Mouse (Mus musculus) G1E (cell line): Measurements from ENCODE around the gene Mien1. TPM values are rescaled to one million over a fixed set of nuclear protein-coding genes. Genes with fewer than 3 reads are reported as not detected.

ENCODE experiments used
- ATAC-seq: 2 replicates; pipeline ENCODE4 v1.8.0; 2016; ENCODE audit warnings: mild to moderate bottlenecking; ENCODE audit not compliant: insufficient number of reproducible peaks, poor library complexity, low FRiP score, severe bottlenecking; ENCODE audit errors: extremely low read depth
- DNase-seq: peaks from one replicate; pipeline ENCODE4 v3.0.0; 2012; ENCODE audit warnings: low spot score
- H3K27me3 ChIP-seq: 2 replicates; pipeline ENCODE4 v1.6.1; 2012; ENCODE audit warnings: mild to moderate bottlenecking, low read length, inconsistent platforms; ENCODE audit not compliant: insufficient read depth
- H3K36me3 ChIP-seq: replicated peaks from 2 replicates; pipeline ENCODE3; 2012; ENCODE audit warnings: mild to moderate bottlenecking, inconsistent platforms
- H3K4me1 ChIP-seq: 2 replicates; pipeline ENCODE4 v1.6.1; 2012; ENCODE audit warnings: low read depth, low read length, inconsistent platforms, mixed read lengths; ENCODE audit not compliant: insufficient read depth
- H3K4me3 ChIP-seq: 2 replicates; pipeline ENCODE4 v1.5.1; 2012; ENCODE audit warnings: low read depth, mild to moderate bottlenecking, inconsistent platforms, low read length, moderate library complexity, mixed read lengths
- H3K9me3 ChIP-seq: replicated peaks from 2 replicates; pipeline ENCODE4 v1.6.1; 2012; ENCODE audit warnings: inconsistent platforms
- CTCF ChIP-seq: IDR thresholded peaks from 2 replicates; pipeline ENCODE4 v1.5.1; 2012; ENCODE audit warnings: low read depth, low read length, inconsistent platforms, mixed read lengths
- GATA1 ChIP-seq: IDR thresholded peaks from 2 replicates; pipeline ENCODE4 v1.6.1; 2012; ENCODE audit warnings: borderline replicate concordance, low read length, inconsistent platforms, mixed read lengths
- GATA2 ChIP-seq: IDR thresholded peaks from 2 replicates; pipeline ENCODE4 v1.6.1; 2012; ENCODE audit warnings: low read depth, low read length, inconsistent platforms, borderline replicate concordance
- POLR2AphosphoS5 ChIP-seq: IDR thresholded peaks from 2 replicates; pipeline ENCODE4 v1.6.1; 2012; ENCODE audit warnings: low read depth, low read length, inconsistent platforms; ENCODE audit not compliant: insufficient replicate concordance
- TAL1 ChIP-seq: conservative IDR thresholded peaks from 2 replicates; pipeline ENCODE4 v1.6.1; 2012; ENCODE audit warnings: low read depth, low read length, inconsistent platforms, mixed read lengths
- polyA plus RNA-seq: library from polyadenylated mRNA; stranded (reverse); fragments of >175 nt; gene quantifications from 2 replicates; pipeline ENCODE4 v1.2.3, GENCODE M21; 2012
- total RNA-seq, 2 experiments: library from RNA; stranded (forward) in 1 of 2; stranded (reverse) in 1 of 2; fragments of 200-1000 nt in 1 of 2; fragments of >200 nt in 1 of 2; fragmentation: Nextera tagmentation in 1 of 2; gene quantifications; 2 replicates each; pipeline ENCODE4 v1.2.3; 2014 to 2017

Mien1 gene
- total and polyA plus RNA-seq, 3 experiments, result 27.2 to 63.9 (median 45.5) TPM

DNA sequence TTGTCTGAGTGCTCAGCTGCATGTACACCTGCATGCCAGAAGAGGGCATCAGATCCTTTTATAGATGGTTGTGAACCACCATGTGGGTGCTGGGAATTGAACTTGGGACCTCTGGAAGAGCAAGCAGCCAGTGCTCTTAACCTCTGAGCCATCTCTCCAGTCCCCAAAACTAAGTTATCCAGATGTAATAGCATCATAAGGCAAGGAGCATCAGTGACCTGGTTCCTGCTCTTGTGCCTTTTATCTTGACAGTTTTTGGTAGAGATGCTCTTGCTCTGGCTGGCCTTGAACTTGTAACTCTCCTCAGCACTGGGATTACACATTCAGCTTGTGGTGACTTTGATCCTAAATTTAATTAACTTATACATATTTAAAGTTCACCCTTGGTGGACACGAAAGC, 4.9 kb upstream of the Mien1 start:
- Histone ChIP-seq H3K36me3 (no peaks in the 10 kb centered on the region), H3K27me3 (peaks cover 38% of the 10 kb centered on the region), H3K4me3 (no peak overlapping the region), H3K4me1 (peaks cover 10% of the 10 kb centered on the region), H3K9me3 (no peaks in the 10 kb centered on the region)
- DNase-seq, result no peak
- no peak for ATAC-seq
- TF ChIP-seq GATA2 (no peak), POLR2AphosphoS5 (no peak), TAL1 (no peak), GATA1 (no peak), CTCF (no peak)

DNA sequence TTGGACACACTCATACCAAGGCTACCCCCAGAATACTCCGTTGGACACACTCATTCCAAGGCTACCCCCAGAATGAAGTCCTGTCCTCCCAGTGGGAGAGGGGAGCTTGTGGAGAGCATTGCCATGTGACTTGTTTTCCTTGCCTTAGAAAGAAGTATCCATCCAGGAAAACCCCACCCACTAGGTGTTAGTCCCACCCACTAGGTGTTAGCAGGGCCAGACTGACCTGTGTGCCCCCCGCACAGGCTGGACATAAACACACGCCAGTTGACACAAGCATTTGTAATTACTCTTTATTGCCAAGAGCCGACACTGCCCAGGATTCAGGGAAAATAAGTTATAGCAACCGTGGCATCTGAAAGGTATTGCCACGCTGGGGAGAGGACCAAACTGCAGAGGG, 1.4 kb downstream of the Mien1 start:
- no peaks in the 10 kb centered on the region for H3K9me3 ChIP-seq
- TF ChIP-seq TAL1 (no peak), POLR2AphosphoS5 (no peak), GATA2 (no peak), CTCF (no peak)
- H3K27me3 ChIP-seq, result peaks cover 21% of the 10 kb centered on the region
- ATAC-seq, result no peak
- H3K4me3 ChIP-seq, result peak overlapping the region; percentile 86; the same call in 1 of the 2 replicates
- peaks cover 18% of the 10 kb centered on the region for H3K36me3 ChIP-seq
- H3K4me1 ChIP-seq, result peaks cover 12% of the 10 kb centered on the region
- no peak for DNase-seq

DNA sequence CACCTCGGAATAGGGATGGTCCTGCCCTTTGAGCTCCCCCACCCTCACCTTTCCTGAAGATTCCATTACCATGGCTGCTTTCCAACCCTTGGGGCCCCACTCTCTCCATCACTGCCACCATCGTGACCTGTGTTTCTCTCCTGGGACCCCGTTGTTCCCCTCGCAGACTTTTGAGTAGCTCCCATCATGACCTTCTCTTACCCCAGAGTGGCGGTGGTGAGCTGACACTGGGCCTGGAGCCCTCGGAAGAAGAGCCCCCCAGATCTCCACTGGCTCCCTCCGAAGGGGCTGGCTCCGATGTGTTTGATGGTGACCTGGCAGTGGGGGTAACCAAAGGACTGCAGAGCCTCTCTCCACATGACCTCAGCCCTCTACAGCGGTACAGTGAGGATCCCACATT, 3.1 kb downstream of the Mien1 start:
- no peak for DNase-seq
- TF ChIP-seq POLR2AphosphoS5 (no peak), CTCF (no peak), GATA1 (no peak), GATA2 (no peak), TAL1 (no peak)
- Histone ChIP-seq H3K4me3 (no peak overlapping the region), H3K36me3 (peaks cover 18% of the 10 kb centered on the region), H3K4me1 (peaks cover 15% of the 10 kb centered on the region), H3K27me3 (peaks cover 37% of the 10 kb centered on the region), H3K9me3 (no peaks in the 10 kb centered on the region)
- ATAC-seq, result no peak

DNA sequence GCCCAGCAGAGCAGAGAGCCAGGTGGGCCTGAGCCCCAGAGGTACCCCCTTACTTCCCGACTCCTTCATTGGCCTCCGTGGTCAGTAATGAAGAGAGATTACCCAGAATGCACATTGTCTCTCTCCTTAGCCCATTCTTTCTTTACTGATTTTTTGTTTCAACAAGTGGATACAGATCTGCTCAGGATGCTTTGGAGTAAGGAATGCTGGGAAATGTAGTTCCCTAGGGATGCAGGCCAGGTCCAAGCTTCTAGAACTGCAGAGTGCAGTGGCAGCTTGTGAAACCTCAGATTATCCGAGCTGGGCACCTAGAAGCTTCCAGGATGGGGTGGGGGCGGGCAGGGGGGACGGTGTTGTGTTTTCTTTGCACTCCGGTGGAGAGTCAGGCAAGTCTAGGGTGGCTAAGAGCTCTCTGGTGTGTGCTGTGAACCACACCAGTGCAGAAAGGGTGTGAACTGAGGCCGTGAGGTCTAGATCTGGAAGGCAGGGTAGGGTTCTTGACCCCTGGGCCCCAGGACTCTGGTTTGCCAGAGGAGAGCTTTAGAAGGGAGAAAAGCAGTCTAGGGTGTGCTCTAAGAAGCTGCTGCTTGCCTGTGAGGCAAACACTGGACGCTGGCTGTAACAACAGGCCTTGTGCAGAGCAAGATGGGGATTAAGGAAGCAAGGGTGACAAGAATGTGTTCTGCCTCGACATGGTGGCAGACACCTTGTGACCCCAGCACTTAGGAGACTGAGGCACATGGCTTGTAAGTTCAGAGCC, 6.9 kb downstream of the Mien1 start:
- Histone ChIP-seq H3K27me3 (peaks cover 56% of the 10 kb centered on the region), H3K4me3 (no peak overlapping the region), H3K9me3 (no peaks in the 10 kb centered on the region), H3K36me3 (peaks cover 8% of the 10 kb centered on the region), H3K4me1 (0 out of 2 replicates have a peak, but pooled peaks cover 3% of the 10 kb centered on the region)
- no peak for TF ChIP-seq TAL1
- TF ChIP-seq GATA2, result no peak
- TF ChIP-seq GATA1, result no peak
- TF ChIP-seq CTCF, result no peak
- no peak for TF ChIP-seq POLR2AphosphoS5
- ATAC-seq, result no peak
- no peak for DNase-seq

DNA sequence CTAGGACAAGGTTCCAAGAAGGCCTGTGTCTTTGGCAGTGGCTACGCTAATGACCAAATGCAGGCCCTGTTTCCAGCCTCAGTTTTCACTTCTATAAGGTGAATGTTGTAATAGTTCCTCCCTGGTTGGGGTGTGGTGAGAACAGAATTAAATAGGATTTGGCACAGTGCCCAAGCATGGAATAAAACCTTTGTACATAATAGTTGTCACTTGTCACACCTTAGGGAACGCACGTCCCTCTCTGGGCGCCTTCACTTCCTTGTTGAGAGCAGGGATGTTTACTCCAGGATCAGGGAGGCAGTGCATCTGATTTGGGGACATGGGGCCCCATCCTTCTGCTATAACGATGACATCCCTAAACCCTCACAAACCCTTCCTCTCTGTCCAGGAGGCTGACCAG, 10.4 kb downstream of the Mien1 start:
- Histone ChIP-seq H3K4me3 (no peak overlapping the region), H3K27me3 (peaks cover 56% of the 10 kb centered on the region), H3K9me3 (no peaks in the 10 kb centered on the region), H3K4me1 (0 out of 2 replicates have a peak, but pooled peaks cover 3% of the 10 kb centered on the region), H3K36me3 (no peaks in the 10 kb centered on the region)
- DNase-seq (no peak), ATAC-seq (no peak)
- TF ChIP-seq GATA2, result no peak
- TF ChIP-seq CTCF, result no peak
- TF ChIP-seq TAL1, result no peak
- no peak for TF ChIP-seq POLR2AphosphoS5
- no peak for TF ChIP-seq GATA1

DNA sequence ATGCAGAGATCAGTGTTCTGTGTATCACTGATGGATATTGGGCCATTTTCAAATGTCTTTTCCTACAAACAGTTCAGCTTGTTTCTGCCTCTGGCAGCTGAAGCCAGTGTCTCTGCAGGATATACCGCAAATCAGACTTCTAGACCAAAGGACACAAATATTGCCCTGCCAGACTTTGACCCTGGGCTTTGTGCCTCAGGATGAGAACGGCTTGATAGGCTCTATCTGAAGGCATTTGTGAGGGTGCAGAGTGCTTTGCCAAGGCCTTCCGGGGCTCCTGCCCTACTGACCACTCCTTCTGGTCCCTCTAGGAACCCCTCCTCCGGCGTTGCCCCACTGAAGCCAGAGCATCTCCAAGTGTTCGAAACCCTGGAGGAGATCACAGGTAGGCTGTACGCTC, 12.2 kb downstream of the Mien1 start:
- no peak for DNase-seq

More for the DNA sequence above, 12.2 kb downstream of the Mien1 start:
- Histone ChIP-seq H3K27me3 (peaks cover 52% of the 10 kb centered on the region), H3K36me3 (no peaks in the 10 kb centered on the region), H3K4me1 (no peaks in the 10 kb centered on the region), H3K9me3 (no peaks in the 10 kb centered on the region), H3K4me3 (no peak overlapping the region)
- no peak for TF ChIP-seq POLR2AphosphoS5
- no peak for TF ChIP-seq TAL1
- TF ChIP-seq GATA1, result no peak
- no peak for TF ChIP-seq CTCF
- no peak for TF ChIP-seq GATA2
- no peak for ATAC-seq
